Mouse (Mus musculus): ENCODE data around the gene Krtap7-1.
A peak's percentile ranks its signal among the peaks of the same experiment; 100 is the strongest.

Krtap7-1 gene

DNA sequence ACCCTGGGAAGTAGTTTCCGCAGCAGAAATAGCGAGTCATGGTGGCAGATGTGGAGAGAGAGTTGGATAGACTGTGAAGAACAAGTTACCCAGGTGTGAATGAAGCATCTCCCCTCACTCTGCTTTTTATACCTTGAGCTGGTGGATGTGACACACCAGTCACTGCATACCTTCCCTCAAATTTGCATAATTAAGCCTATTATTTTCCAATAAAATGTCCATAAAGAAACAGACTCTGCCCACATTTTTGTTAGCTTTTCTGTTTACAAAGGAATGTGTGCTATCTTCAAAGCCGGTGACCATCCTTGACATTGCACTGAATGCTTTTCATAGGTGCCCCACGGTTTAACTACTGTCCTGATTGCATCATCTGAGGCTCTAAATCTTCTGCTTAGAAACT is at the start of gene Krtap7-1:
TSS of gene Krtap7-1 (minus strand) at position 101 of the 400 bp plus-strand sequence.
- no peak for DNase-seq

DNA sequence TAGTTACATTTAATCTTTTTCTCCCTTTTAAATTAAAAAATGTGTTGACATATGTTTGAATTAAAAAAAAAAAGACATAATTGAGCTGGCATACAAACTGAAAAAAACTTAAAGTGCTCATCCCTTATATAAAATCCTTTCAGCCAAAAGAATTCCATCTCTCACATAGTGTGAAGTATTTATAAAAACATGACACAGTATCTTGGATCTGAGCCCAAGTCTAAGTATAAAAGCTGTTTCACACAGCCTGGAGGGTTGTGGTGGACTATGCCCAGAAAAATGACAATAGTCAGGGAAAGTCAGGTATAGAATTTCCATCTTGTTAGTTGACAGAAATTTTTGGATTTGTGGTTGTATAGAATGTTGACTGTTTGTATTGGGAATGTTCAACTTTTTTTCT is 42.2 kb upstream of the Krtap7-1 start:
- DNase-seq, result no peak

DNA sequence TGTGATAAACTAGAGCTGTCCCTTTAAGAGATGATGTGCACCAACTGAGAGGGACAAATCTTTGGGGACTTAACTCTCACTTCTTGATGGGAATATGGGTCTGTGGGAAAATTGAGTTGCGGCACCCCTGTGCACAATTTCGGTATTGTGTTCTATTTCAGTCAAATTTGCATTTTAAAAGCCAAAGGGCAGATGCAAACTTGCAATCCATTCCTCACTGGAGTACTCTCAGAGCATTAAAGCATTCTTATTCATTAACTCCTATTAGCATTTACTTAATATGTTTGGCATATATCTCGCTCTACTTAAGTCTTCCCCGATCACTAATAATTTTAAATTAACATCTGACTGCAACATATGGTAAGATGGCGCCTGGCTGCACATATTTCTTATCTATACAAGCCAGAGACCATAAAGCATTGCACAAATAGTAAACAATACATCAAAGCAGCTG is 29.9 kb upstream of the Krtap7-1 start:
- DNase-seq, result no peak

DNA sequence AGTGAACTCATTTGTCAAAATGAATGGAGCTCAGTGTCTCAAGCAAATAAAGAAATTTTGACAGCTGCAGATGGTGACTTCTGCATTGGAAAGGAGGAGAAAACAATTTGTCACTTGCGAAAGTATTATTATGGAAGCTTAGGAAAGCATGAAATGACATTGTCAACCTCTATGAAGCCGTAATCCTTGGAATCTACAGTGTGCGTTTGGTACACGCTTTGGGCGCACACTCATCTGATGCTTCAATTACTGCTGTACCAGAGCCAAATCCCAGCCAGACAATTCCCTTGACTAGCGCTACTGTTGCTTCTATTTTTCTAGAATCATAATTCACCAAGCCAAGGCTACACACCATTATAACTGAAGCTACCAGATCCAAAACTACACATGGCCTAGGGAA is 29.2 kb upstream of the Krtap7-1 start:
- DNase-seq, result no peak

DNA sequence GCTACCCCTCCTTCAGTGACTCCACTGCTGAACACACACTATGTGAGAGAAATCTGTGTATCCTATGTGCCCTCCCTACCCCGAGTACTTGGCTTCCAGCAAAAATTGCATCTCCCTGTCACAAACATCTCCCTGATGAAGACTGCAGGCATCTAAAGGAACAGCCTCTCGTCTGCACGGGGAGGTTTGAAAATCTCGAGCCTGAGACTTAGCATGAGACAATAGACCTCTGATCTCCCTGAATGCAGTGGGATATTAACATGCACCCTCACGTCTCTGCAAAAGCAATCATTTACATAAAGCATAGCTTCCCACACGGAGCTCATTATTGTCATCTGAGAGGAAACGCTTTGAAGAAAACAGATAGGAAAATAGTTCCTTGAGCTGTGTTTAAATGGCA is 22.4 kb upstream of the Krtap7-1 start:
- no peak for DNase-seq

DNA sequence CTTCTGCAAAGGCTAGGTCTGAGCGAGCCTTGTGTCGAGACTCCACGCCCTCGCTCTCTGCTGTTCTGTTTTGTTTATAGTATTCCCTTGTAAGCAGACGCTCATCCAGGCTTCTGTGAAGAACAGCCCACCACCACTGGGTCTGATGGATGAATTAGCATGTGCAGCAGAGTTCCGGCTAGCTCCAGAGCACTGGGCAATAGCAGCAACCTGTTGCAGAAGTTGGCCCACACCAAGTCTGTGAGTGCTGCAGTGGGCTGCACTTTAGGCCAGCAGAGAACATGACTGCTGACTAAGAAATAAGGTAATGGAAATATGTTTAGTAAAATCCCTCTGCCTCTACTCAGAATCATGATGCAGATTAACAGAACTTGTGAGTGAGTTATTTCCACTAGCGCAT is 21.7 kb upstream of the Krtap7-1 start:
- DNase-seq, result no peak

DNA sequence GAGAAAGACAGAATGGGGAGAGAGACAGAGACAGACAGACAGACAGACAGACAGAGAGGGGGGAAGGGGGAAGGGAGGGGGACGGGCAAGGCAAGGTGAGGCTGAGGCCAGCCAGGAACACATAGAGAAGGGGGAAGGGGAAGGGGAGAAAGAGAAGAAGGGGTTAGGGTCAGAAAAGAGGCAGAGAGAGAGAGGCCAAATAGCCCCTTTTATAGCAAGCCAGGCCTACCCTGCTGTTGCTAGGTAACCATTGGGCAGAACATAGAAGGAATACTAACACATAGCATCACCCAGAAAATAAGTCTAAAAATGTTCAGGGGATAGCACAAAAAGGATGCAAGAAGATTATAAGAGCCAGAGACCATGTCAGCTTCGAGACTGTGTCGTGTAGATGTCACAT is 20.3 kb upstream of the Krtap7-1 start:
- no peak for DNase-seq

DNA sequence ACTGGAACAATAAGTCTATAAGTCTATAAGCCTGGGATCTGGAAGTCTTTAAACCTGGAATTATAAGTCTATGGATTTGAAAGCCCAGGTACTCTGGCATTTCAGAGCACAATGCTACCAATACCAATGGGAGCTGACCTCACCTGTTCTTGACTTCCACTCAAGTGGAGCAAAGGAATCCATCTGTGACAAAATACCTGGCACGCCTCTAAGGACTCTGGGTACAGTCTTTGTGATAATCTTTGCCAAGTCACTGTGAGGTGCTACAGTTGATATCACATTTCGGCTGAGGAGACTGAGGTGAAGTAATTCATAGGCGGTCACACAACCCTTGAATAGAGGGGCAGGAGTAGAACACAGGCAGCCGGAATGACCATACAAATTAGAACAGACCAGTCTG is 12.9 kb upstream of the Krtap7-1 start:
- peak in 1 of 2 experiments; percentile 4 for DNase-seq

DNA sequence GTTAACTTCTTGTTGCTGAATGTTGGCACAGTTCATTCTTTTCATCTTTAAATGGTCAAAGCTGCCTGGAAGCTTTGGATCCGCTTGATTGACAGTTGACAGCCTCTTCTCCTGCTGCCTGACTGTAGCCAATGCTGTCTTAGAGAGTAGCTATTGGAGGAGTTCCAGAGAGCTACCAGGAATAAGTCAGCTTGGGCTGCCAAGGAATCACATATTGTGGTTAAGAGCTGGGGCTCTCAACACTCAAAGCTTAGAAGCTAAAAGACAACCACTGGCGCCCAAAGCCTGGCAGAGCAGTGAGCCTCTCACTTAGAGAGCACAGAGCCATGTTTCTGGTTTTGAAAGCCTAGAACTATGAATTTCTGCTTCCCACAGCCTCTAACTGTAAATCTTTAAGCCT is 12.4 kb upstream of the Krtap7-1 start:
- DNase-seq, result no peak

DNA sequence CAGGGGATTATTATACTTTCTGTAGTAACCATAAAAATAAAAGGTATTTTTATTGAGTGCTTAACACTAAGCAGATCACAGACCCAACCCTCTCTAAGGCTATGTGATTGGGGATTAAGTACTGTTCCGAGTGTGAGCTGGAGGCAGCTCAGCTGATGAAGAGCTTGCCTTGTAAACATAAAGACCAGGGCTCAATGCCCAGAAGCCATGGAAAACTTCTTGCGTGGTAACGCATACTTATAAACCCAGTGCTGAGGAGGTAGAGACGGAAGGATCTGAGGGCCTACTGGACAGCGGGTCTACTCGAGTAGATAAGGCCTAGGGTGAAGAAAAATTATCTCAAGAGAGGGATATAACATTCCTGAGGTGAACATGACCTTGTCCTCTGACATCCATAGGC is 12.0 kb upstream of the Krtap7-1 start:
- DNase-seq, result no peak

DNA sequence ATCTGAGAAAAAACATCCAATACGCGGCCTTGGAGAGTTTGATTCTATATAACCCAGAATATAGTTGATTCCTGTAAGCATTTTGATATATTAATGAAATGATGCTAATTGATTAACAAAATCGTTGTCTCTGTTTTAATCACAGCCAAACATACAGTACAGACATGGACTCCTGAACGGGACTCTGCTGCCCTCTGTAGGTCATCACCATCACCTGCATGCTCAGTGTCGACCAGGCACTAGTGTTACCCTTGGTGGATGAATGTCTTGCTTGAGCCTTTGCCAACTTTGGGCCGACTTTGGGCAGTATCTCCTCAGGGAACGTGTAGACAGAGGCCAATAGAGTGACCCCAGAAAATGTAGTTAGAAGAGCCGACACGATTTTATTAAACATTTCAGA is 9.5 kb upstream of the Krtap7-1 start:
- DNase-seq, result peak; percentile 16 to 20

DNA sequence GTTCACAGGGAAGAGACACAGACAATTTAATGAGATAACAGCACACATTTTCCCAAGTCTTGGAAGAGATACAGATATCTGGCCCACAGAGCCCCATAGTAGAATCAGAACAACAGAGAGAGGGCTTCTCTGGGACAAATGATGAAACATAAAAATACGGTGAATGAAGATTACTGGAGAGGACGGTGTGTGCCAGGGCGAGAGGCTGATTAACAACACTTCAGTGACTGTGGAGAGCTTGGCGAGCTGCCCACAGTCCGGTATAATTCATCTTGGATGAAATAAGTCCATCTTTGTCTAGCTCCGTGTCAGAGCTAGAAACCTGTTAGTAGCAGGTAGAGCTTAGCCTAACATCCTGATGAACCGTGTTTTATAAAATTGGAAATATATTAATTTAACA is 5.3 kb upstream of the Krtap7-1 start:
- no peak for DNase-seq

DNA sequence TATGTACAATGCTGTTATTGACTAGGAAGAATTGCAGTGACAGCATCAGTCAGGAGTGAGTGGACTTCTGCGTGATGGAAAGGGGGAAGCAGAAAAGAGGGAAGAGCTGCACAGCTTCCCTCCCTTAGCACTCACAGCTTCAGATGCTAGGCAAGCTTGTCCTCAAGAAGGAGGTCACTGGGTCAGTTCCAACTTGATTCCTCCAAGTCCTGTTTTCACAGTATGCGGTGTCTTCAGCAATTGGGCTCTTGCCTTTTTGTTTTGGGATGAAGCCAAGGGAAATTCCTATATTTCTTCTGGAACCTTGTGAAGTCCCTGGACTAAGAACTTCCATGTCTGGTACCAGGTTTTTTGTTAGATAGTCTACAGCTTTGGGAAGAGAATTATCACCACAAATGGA is 4.6 kb downstream of the Krtap7-1 start:
- DNase-seq, result no peak

DNA sequence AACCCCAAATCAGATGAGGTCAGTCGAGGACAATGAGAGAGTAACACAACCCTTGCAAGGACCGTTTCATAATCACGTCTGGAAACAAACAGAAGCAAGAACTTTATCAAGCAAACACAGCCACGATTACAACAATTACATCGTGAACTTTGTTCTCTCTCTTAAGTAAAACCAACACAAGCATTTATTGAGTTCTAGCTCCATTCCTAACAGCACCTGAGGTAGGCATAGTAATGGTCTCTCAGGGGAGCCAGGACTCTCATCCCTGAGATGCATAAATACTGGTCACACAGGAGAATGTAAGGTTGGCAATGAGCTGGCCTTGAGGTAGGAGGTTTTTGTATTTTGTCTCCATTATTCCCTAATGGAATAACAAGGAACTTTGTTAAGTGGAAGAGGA is 6.3 kb downstream of the Krtap7-1 start:
- no peak for DNase-seq

DNA sequence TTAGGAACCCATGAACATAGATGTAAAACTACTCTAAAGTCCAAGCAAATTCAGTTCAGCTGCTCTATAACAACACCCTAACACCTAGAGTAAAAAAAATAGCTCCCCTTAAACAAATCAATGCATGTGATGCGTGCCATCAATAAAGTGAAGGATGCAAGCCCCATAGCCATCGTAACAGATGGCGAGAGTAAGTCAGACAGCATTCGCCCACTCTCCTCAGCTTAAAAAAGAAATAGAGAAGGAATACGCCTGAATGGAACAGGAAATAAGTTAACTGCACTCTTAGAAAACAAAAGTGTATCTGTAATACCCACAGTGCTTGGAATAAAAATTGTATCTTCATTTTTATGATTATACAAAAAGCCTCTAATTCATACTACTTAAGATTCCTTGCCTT is 11.1 kb downstream of the Krtap7-1 start:
- DNase-seq, result no peak

DNA sequence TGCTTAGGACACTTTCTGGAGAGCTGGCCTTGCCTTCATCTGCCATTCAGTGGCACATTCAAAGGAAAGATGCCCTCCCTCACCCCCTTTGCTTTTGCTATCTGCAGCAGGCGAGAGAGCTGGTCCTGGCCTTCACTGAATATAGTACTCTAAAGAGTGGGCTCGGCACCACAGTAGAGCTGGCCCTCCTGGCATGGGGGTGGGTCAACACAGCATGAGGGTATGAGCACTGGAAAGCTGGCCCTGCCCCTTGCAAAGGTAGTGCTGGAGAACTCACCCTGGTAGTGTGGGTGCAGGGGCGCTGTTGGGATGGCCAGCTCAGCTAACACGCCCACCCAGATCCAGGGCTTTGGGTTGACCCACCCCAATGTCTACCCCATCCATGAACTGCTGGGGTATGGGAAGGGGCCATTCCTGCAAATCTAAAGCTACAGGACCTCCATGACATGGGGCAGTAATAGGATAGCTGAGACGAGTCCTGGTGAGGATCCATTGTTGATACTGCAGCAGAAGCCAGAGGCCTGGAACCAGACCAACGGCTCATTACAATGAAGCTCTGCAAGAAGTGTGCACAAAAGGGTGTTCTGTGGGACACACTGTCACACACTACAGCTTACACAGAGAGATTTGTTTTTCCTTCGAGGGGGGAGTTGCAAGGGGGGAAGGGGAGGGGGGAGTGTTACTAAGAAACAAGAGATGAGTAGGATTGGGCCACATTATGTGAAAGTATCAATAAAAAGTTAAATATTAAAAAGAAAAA is 12.5 kb downstream of the Krtap7-1 start:
- no peak for DNase-seq

DNA sequence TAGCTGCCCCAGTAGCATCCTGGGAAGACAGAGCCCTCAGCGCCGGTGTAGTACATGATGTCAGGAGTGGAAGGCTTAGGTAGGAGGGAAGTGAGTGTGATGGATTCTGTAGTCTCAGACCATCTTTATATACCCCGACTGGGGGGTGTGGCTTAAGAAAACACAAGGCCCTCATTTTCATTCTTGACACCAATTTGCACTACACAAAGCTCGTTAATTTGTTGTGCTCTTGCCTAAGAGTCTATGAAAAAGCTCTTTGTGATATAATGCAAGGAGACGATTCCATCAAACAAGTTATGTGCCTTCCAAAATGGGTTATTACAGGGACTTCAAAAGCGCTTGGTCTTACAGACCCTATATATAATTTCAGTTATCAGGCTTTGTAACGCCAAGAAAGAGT is 20.3 kb downstream of the Krtap7-1 start, which contains the start of gene Krtap8-1:
TSS of gene Krtap8-1 (minus strand) at position 101 of the 400 bp plus-strand sequence.
- DNase-seq, result no peak

DNA sequence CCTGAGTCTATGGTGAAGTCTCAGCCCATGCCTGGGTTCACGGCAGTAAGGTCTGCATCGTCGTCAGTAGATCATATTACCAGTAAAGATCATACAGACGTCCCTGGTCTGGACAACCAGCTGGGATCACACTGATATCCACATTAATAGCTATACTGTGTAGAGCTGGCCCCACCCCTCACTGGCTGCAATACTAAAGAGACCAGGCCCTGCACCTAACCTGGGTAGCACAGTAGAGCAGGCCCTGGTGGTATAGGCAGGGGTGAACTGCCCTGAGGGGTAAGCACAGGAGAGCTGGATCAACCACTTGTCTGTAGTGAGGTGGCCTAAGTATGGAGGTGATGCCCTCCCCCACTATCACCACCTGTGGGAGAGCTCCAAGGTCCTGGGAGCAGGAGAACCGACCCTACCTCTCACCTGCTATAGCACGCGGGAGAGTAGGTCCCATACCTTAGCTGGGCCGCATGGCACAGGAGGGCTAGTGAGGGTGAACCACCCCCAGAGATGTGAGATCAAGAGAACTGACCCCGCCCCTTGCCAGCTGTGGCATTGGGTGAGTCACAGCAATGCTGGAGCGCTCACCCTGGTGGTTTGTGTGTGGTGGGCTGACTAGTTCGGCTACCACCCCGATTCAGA is 30.3 kb downstream of the Krtap7-1 start:
- DNase-seq, result no peak

DNA sequence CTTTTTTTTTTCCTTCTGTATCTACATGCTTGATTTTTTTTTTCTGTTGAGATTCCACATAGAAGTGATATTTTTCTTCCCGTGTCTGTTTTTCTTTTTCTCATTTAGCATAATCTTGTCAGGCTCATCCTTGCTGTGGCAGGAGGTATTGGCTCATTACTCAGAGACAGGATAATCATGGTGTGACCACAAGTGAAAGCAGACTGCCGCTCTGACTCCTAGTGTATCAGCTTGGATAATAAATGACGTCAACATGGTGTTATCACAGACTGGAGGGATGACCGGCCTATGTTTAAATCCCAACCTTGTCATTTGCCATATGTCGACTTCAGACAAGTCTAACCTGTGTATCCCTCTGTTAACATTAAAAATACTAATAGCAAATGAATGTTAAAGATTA is 46.9 kb downstream of the Krtap7-1 start:
- no peak for DNase-seq
